Mouse (Mus musculus) spleen, adult 2 months (tissue): ENCODE data around the gene Rere.

ENCODE experiments used
- CTCF ChIP-seq: fragments of 200-500 bp; IDR thresholded peaks from 2 replicates; pipeline ENCODE4 v1.5.1; 2011; ENCODE audit warnings: mild to moderate bottlenecking, inconsistent platforms; ENCODE audit not compliant: insufficient read depth, insufficient read length, insufficient replicate concordance; ENCODE audit errors: extremely low read depth
- POLR2A ChIP-seq: fragments of 200-500 bp; IDR thresholded peaks from 2 replicates; pipeline ENCODE4 v1.6.1; 2011; ENCODE audit warnings: low read depth, low read length, inconsistent platforms

DNA sequence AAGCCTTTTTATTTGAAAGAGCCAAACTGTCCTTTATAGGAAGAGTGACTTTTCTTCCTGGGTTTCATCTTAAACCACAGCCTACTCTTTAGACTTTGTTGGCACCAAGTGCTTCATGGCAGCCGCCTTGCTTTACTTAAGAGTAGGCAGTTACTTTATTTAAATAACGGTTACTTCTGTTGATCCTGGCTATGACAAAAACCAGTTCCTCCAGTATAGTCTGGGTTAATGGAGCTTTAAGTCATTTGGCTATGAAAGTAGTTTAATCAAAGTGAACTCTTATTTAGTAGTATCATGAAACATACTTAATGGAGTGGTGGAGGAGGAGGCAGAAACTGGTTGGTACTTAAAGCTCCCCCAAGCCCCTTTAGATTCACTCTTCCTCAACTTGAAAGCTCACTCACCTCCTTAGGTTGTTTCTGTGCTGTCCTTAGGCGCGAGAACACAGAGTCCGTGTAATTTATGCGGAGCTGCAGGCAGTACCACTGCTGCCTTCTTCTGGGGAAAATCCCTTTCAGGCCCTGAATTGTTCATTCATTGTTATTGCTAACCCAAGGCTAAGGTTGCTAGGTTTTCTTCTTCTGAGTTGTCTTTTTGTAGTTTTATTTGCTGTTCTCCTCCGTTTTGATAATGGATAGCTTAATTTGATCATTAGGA is 70.1 kb downstream of the Rere start:
- TF ChIP-seq POLR2A (no peak), CTCF (no peak)
